Mouse (Mus musculus) CD4-positive, CD25-positive, alpha-beta regulatory T cell, adult 4 months (primary cell): ENCODE results near the gene Map2k2. TPM values are rescaled to one million over a fixed set of nuclear protein-coding genes. Genes with fewer than 3 reads are reported as not detected.

Experiments used
- ATAC-seq: one replicate; pipeline ENCODE4 v1.8.0; 2017
- polyA plus RNA-seq, 2 experiments: library from polyadenylated mRNA; unstranded; fragments of 100-300 nt; shearing (Covaris generic); gene quantifications; one replicate each; pipeline ENCODE4 v1.2.1; 2017

Gene Map2k2
- polyA plus RNA-seq, 2 experiments from 2014 or later: 21.5 to 28.1 TPM

GRCm38 (mm10) chr10:81106113-81106721 lies 502 bp downstream of the Map2k2 start:
- peak; percentile 78 for ATAC-seq

GRCm38 (mm10) chr10:81112946-81113345 lies 7.2 kb downstream of the Map2k2 start:
- ATAC-seq: no peak

GRCm38 (mm10) chr10:81119625-81120024 lies 13.9 kb downstream of the Map2k2 start:
- no peak for ATAC-seq

- no peak for ATAC-seq
Measured at GRCm38 (mm10) chr10:81120650-81121049, 14.9 kb downstream of the Map2k2 start.

- no peak for ATAC-seq
Measured at GRCm38 (mm10) chr10:81122889-81123288, 17.2 kb downstream of the Map2k2 start.

GRCm38 (mm10) chr10:81123500-81123899 lies 17.8 kb downstream of the Map2k2 start:
- no peak for ATAC-seq

GRCm38 (mm10) chr10:81134181-81134587 lies 28.5 kb downstream of the Map2k2 start:
- ATAC-seq: no peak

- no peak for ATAC-seq
Measured at GRCm38 (mm10) chr10:81134966-81135681, 29.4 kb downstream of the Map2k2 start, which contains the start of gene Zbtb7a. Gene Zbtb7a (plus strand): TSS chr10:81135220.

GRCm38 (mm10) chr10:81135831-81136705 lies 30.4 kb downstream of the Map2k2 start:
- ATAC-seq: no peak

- peak; percentile 17 for ATAC-seq
Measured at GRCm38 (mm10) chr10:81136706-81137231, 31.1 kb downstream of the Map2k2 start.

GRCm38 (mm10) chr10:81137252-81138130 lies 31.8 kb downstream of the Map2k2 start:
- ATAC-seq: peak; percentile 83

- peak; percentile 30 for ATAC-seq
Measured at GRCm38 (mm10) chr10:81138131-81138782, 32.5 kb downstream of the Map2k2 start.

GRCm38 (mm10) chr10:81138821-81139528 lies 33.3 kb downstream of the Map2k2 start:
- ATAC-seq: no peak

- no peak for ATAC-seq
Measured at GRCm38 (mm10) chr10:81139529-81139846, 33.8 kb downstream of the Map2k2 start.

- no peak for ATAC-seq
Measured at GRCm38 (mm10) chr10:81140005-81140404, 34.3 kb downstream of the Map2k2 start.

GRCm38 (mm10) chr10:81140717-81141454 lies 35.2 kb downstream of the Map2k2 start:
- ATAC-seq: no peak

GRCm38 (mm10) chr10:81141455-81142210 lies 35.9 kb downstream of the Map2k2 start:
- ATAC-seq: no peak

GRCm38 (mm10) chr10:81142551-81142981 lies 36.9 kb downstream of the Map2k2 start:
- no peak for ATAC-seq

GRCm38 (mm10) chr10:81143157-81143633 lies 37.5 kb downstream of the Map2k2 start:
- ATAC-seq: no peak
